Mouse (Mus musculus) right cerebral cortex, postnatal 10 days (tissue): ENCODE data around the gene Xylt1.

ENCODE experiments used
- DNase-seq, 2 experiments: peaks; one replicate each; pipeline ENCODE4 v3.0.0; 2021; ENCODE audit warnings: low spot score in 2 of 2

Gene Xylt1

GRCm38 (mm10) chr7:117612788-117613473 is 232.2 kb downstream of the Xylt1 start:
- DNase-seq: no peak

GRCm38 (mm10) chr7:117613796-117614195 is 233.0 kb downstream of the Xylt1 start:
- DNase-seq: no peak

GRCm38 (mm10) chr7:117614346-117614745 is 233.6 kb downstream of the Xylt1 start:
- DNase-seq: no peak

DNA sequence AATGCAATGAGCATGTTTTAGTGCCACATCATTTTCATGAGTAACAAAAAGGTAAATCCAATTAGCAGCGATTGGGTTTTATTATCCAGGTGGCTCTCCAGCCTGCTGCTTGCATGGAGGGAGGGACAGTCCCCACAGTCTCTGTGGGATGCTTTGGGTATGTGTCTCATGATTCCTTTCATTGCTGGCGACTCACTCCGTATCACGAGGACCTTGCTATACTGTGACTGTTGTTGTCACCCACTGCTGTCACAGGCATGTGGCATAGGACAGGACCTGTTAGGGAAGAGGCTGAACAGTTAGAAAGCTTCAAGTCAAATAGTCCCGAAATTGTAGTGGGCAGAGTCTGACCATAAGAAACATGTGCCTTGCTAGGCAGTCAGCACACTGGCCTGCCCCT is 234.1 kb downstream of the Xylt1 start:
- no peak for DNase-seq

DNA sequence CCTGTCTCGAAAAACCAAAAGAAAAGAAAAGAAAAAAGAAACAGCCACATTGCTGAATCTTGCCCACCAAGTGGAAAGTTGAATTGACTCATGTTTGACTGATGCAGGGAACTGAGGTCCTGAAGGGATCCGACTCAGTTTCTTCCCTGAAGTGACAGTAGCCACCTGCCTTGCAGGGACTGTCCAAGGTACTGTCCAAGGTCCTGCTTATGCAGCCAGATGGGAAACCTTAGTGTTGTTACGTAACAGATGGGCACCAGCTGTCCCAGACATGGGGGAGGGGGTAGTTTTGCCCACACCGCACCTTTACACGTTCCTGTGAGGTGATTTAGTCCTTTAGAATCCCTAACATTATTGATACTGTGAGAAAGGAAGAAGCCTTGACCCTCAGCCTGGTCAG is 235.5 kb downstream of the Xylt1 start:
- DNase-seq: no peak

GRCm38 (mm10) chr7:117618715-117619150 is 238.0 kb downstream of the Xylt1 start:
- no peak for DNase-seq

- no peak for DNase-seq
Observed at GRCm38 (mm10) chr7:117621566-117621965, 240.8 kb downstream of the Xylt1 start.

GRCm38 (mm10) chr7:117622769-117623168 is 242.0 kb downstream of the Xylt1 start:
- no peak for DNase-seq

DNA sequence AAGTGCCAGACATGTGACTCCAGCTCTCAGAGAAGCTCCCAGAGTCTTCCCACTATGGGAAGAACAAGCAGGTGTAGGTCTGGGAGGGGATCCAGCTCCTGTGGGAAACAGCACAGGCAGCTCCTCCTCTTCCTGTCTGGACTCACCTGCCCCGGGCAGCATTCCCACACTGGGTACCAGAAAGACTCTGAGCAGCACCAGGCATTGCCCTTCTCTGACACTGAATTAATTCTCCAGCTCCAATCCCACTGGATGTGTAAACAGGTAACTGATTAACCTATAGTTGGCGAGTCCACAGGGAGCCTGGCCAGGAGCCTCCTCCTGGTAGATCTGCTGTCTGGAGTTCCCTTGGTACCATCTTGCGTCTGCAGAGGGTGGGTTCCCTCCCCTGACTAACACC is 248.0 kb downstream of the Xylt1 start:
- no peak for DNase-seq

DNA sequence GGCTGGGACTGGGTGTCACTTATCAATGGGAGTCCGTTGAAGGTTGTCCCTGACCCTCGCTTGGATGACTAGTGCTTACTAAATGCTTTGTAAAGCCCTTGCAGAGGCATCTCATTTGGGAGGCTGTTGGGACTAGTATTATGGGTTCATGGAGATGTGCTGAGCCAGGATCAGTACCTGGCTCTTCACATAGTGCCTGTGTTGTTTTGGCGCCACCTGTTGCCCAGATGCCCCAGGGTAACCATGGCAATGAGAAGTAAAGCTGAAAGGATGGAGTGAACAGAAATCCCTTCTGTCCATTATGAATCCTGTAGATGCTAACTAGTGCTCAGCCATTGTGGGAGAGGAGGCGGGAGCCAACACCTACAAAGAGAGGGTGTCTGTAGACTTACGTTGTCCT is 249.9 kb downstream of the Xylt1 start:
- peak in 1 of 2 experiments; percentile 49 for DNase-seq

DNA sequence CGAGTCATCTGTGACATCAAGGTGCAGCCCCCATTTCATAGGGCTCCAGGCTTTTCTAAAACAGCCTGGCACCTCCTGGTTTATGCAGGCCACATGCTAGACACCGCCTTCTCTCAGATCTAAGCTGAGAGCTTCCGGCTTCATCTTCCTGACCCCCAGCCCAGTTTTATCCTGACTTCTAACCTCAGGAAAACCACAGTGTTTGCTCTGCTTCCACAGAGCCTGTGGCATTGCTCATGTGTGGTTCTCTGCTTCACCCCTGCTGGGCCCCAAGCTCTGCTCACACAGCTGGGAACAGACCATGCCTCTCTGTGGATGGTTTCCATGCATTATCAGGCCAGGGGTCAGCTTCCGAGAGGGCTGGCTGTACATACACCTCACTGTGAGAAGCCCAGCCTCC is 254.8 kb downstream of the Xylt1 start:
- DNase-seq: no peak

- no peak for DNase-seq
Observed at GRCm38 (mm10) chr7:117636713-117637112, 255.9 kb downstream of the Xylt1 start.

DNA sequence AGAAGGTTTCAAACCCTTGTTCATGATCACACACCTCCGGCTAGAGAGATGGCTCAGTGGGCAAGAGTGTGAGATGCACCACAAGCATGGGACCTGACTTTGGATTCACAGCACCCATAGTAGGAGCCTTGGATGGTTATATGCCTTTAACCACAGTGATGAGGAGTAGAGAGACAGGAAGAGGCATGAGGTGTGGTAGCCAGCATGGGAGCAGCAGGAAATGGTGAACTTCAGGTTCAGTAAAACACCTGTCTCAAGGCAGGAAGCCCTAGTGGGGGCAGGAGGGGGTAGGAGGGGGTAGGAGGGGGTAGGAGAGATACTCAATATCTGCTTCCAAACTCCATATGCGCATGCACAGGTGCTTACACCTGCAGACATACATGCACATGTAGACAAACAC is 257.2 kb downstream of the Xylt1 start:
- DNase-seq: no peak

- DNase-seq: no peak
Observed at GRCm38 (mm10) chr7:117652637-117653036, 271.9 kb downstream of the Xylt1 start.

- DNase-seq: no peak
Observed at GRCm38 (mm10) chr7:117655732-117656131, 275.0 kb downstream of the Xylt1 start.

GRCm38 (mm10) chr7:117658180-117658579 is 277.4 kb downstream of the Xylt1 start:
- no peak for DNase-seq

DNA sequence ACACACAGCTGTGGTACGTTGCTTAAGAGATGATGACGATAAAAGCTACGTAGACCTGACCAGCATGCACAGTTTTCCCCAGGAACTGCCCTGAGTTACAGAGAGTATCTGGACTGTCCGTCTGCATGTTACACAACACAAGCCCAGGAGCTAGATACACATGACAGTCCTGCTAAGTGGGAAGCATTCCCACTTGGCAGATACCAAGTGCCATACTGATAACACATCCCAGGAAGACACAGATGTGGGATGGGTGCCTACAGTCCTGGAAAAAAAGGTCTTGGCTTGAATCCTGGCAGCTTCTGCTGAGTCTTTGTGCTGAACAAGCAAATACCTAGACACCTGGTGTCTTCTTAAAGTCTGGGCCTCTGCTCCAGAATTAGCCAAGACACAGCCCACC is 278.0 kb downstream of the Xylt1 start:
- no peak for DNase-seq

DNA sequence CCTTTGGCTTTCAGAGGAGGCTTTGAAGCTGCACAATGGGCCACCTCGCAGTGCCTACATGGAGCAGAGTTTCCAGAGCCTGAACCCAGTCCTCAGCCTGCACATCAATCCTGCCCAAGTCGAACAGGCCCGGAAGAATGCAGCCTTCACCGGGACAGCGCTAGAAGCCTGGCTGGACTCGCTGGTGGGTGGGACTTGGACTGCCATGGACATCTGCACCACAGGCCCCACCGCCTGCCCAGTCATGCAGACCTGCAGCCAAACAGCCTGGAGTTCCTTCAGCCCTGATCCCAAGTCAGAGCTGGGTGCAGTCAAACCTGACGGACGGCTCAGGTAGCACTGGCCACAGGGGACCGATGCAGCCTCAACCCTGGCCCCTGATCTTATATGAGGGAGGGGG is 286.5 kb downstream of the Xylt1 start:
- DNase-seq: no peak

- no peak for DNase-seq
Observed at GRCm38 (mm10) chr7:117668226-117668625, 287.4 kb downstream of the Xylt1 start.

- peak; percentile 68 to 83 for DNase-seq
Observed at GRCm38 (mm10) chr7:117672121-117672591, 291.4 kb downstream of the Xylt1 start.

DNA sequence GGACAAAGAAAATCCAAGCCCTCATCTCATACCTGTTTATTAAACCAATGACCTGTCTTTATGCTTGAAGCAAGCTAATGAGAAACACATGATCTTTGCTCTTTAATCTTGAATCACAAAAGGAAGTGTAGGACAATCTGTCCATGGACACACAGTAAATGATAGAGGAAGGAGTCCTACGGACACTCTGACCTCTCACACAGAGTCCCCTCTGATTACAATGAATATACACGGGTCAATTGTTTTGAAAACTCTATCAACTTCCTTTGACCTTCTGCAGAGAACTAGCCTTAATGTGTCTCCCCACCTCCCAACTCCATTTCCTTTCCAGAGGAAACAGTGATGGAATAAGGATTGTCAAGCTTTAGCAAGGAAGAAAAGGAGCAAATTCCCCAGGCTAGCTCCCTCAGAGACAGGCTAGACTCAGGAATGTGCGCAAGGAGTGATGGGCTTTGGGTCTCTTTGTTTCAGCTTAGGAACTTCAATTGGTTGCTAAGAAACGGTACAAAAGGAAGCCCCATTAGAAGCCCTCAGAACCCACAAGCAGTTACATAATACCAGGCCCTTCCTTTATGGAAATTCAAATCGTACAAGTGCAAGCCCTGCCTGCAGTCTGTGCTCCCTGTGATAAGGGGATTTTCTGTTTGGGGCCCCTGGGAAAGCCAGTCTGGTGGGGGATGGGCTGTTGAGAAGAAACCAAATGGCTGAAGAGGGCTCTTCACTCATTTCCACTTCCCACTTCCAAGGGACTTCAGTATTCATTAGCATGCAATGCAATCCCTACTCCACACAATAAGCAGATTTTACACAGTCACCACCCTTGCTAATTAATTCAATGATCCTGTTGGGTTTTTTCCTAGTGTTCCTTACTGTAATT is 305.6 kb downstream of the Xylt1 start:
- no peak for DNase-seq

GRCm38 (mm10) chr7:117686997-117687302 is 306.2 kb downstream of the Xylt1 start:
- DNase-seq: no peak

DNA sequence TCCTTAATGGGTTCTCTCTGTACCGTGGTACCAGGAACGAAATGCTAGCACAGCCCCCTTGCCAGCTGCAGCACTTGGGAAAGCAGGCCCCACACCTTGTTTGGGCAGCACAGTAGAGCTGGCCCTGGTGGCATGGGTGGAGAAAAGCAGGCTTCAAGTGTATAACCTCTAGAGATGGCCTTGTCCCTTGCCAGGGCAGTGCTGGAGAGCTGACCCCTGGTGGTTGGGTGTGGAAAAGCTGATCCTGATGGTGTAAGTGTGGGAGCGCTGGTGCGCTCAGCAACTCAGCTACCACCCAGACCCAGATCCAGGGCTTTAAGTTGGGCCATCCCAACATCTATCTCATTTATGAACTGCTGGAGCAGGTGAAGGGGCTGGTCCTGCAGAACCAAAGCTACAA is 314.8 kb downstream of the Xylt1 start:
- DNase-seq: no peak
